Mouse (Mus musculus) midbrain, embryonic 11.5 days (tissue): ENCODE data around the gene Tex44. TPM values are rescaled to one million over a fixed set of nuclear protein-coding genes. Genes with fewer than 3 reads are reported as not detected.

Source experiments
- ATAC-seq: fragments of 200-750 bp; cut with Nextera tagmentation; 2 replicates; pipeline ENCODE4 v1.8.0; 2017; ENCODE audit warnings: moderate TSS enrichment, moderate library complexity; ENCODE audit not compliant: low FRiP score
- DNase-seq: peaks from one replicate; pipeline ENCODE4 v3.0.0; 2015; ENCODE audit warnings: low spot score; ENCODE audit errors: missing footprints
- H3K27ac ChIP-seq: fragments of 300-500 bp; sonication (generic); 2 replicates; pipeline ENCODE4 v1.5.1; 2014; ENCODE audit warnings: low read depth, low read length
- H3K27me3 ChIP-seq: fragments of 300-500 bp; sonication (generic); 2 replicates; pipeline ENCODE4 v1.6.1; 2014; ENCODE audit warnings: mild to moderate bottlenecking, low read length, moderate library complexity, mixed read lengths; ENCODE audit not compliant: control insufficient read depth, insufficient read depth
- H3K36me3 ChIP-seq: fragments of 300-500 bp; sonication (generic); 2 replicates; pipeline ENCODE4 v1.6.1; 2014; ENCODE audit warnings: mild to moderate bottlenecking, low read length, moderate library complexity, mixed read lengths; ENCODE audit not compliant: control insufficient read depth, insufficient read depth
- H3K4me1 ChIP-seq: fragments of 300-500 bp; sonication (generic); 2 replicates; pipeline ENCODE4 v1.6.1; 2014; ENCODE audit warnings: low read length; ENCODE audit not compliant: control insufficient read depth, insufficient read depth
- H3K4me2 ChIP-seq: fragments of 300-500 bp; sonication (generic); 2 replicates; pipeline ENCODE4 v1.6.1; 2014; ENCODE audit warnings: mild to moderate bottlenecking, moderate library complexity
- H3K4me3 ChIP-seq: fragments of 300-500 bp; sonication (generic); 2 replicates; pipeline ENCODE4 v1.5.1; 2014; ENCODE audit warnings: low read depth, low read length
- H3K9ac ChIP-seq: fragments of 300-500 bp; sonication (generic); 2 replicates; pipeline ENCODE4 v1.6.1; 2014; ENCODE audit warnings: low read length
- H3K9me3 ChIP-seq: fragments of 300-500 bp; sonication (generic); 2 replicates; pipeline ENCODE4 v1.6.1; 2016; ENCODE audit warnings: low read length; ENCODE audit not compliant: control insufficient read depth
- WGBS: fragments of 180-500 bp; shearing (Covaris S2); extraction: QIAGEN DNeasy Blood & Tissue Kit; methylation state at CpG from one replicate; pipeline ENCODE4 v1.1.7; 2014; 5-methylcytosine and 5-hydroxymethylcytosine counted together
- polyA plus RNA-seq: library from polyadenylated mRNA; unstranded; fragments of >200 nt; fragmentation: Nextera tagmentation; extraction: Ambion mirVana; gene quantifications from 2 replicates; pipeline ENCODE4 v1.2.1, GENCODE M21; 2014

Gene Tex44
- polyA plus RNA-seq, 1 experiment from 2014 or later: not detected

DNA sequence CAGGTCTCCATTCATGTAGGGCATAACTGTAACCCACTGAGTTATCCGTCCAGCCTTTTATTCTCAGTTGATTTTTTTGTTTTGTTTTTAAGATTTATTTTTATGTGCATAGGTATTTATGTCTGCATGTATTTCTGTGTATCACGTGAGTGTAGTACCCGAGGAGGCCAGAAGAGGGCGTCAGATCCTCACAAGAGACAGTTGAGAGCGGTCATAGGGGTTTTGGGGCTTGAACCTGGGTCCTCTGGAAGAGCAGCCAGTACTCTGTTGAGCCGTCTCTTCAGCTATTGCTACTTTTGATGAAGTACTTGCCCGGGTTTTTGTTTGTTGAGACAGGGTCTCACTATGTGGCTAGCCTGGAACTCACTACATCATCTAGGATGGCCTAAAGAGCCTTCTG lies 30.2 kb upstream of the Tex44 start:
- Histone ChIP-seq H3K4me3 (no peak overlapping the region), H3K27ac (no peak overlapping the region), H3K9ac (no peak overlapping the region), H3K9me3 (no peaks in the 10 kb centered on the region), H3K4me2 (no peak overlapping the region), H3K36me3 (no peaks in the 10 kb centered on the region), H3K4me1 (no peaks in the 10 kb centered on the region), H3K27me3 (no peaks in the 10 kb centered on the region)
- 74% methylated on average over 7 of the region's 7 CpGs for WGBS
- no peak for ATAC-seq
- DNase-seq: no peak

DNA sequence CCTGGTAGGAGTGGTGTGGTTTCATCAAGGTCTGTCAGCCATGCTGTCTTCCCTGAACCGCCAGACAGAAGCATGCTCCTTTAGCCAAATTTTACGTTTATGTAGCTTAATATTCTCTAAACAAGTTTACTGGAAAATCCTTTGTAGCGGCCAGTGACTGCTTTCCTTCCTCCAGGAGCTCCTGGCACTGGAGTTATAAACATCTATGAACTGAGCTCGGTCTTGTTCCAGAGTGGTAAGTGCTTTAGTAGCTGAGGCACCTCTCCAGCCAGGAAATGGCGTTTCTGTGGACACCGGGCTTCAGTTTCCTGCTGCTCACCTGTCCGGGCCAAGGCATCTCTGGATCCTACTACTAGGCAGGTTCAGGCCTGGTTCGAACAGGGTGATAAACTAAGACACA lies 28.5 kb upstream of the Tex44 start:
- 85% methylated on average over 8 of the region's 8 CpGs for whole genome bisulfite sequencing
- H3K27me3 ChIP-seq: no peaks in the 10 kb centered on the region
- 0 out of 2 replicates have a peak overlapping the region, but pooled peaks have one; percentile 6 for H3K27ac ChIP-seq

DNA sequence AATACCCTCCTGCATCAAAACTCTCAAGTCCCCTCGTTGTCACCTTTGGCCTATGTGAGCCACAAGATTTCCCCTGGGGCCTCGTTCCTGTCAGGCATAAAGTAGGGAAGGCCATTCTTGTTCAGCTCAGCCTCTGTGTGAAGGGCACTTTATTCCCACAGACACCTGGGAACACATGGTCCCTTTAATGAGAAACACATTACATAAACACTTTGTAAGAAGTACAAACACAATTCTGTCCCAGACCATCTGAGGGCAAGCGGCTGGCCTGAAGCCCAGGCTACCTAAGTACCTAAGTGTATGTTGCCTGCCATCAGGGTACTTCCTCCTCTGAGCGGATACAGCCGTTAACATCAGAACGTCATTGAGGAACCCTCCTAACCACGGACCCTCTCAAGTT lies 27.9 kb upstream of the Tex44 start:
- Histone ChIP-seq H3K9ac (no peak overlapping the region), H3K9me3 (no peaks in the 10 kb centered on the region), H3K27me3 (no peaks in the 10 kb centered on the region), H3K36me3 (no peaks in the 10 kb centered on the region), H3K4me3 (no peak overlapping the region), H3K4me1 (no peaks in the 10 kb centered on the region), H3K27ac (no peak overlapping the region), H3K4me2 (no peak overlapping the region)
- DNase-seq (no peak), ATAC-seq (no peak)
- WGBS: 66% methylated on average over 7 of the region's 7 CpGs

More for the DNA sequence above, 28.5 kb upstream of the Tex44 start:
- Histone ChIP-seq H3K36me3 (no peaks in the 10 kb centered on the region), H3K4me3 (no peak overlapping the region), H3K4me2 (no peak overlapping the region), H3K9me3 (no peaks in the 10 kb centered on the region), H3K9ac (no peak overlapping the region), H3K4me1 (no peaks in the 10 kb centered on the region)
- no peak for ATAC-seq
- DNase-seq: no peak

DNA sequence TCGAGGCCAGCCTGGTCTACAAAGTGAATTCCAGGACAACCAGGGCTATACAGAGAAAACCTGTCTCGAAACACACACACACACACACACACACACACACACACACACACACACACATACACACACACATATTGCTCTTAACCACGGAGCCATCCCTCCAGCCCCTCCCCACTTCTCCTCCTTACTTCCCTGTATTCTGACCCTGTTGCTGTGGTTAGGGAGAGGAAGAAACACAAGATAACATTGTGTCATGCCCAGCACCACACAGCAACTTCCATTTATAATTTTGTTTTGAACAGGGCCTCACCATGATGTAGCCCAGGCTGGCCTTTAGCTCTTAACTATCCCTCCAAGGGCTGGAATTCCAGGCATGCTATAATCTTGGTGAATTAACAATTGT lies 26.8 kb upstream of the Tex44 start:
- H3K4me1 ChIP-seq: no peaks in the 10 kb centered on the region
- H3K36me3 ChIP-seq: no peaks in the 10 kb centered on the region
- ATAC-seq (no peak), DNase-seq (no peak)
- WGBS: 86% methylated on average over 3 of the region's 3 CpGs
- H3K4me3 ChIP-seq: no peak overlapping the region
- H3K4me2 ChIP-seq: no peak overlapping the region
- H3K27me3 ChIP-seq: no peaks in the 10 kb centered on the region
- H3K27ac ChIP-seq: no peak overlapping the region
- H3K9ac ChIP-seq: no peak overlapping the region
- H3K9me3 ChIP-seq: no peaks in the 10 kb centered on the region

DNA sequence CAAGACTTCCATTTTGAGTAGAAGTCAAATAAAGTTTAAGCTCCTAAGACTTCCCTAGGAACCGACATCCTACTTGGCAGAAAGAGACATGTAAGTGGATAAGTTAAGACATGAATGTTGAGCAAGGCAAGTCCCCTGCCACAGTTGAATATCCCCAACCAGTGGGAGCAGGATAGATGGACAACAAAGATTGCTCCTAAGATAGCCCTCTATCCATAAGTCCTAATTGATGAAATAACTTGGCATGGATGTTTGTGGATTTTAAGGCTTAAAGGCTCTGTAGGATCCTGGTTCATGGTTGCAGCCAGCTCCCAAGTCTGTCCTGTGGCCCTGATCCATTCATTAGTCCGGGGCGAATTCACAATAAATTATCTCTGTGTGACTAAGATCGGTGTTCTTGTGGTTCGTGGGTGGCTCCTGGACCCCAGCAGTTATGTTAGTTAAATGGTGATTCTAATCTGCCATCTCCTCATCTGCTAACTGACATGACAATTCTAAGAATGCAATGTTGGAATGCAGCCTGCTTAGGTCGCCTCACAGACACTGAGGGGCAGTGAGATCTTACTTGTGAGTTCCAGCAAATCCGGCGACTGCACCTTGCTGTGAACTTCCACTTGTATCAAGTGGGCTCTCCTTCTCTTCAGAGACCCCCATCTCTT lies 25.9 kb upstream of the Tex44 start:
- no peak overlapping the region for H3K4me3 ChIP-seq
- no peak overlapping the region for H3K4me2 ChIP-seq
- no peak overlapping the region for H3K9ac ChIP-seq
- H3K4me1 ChIP-seq: no peaks in the 10 kb centered on the region
- 79% methylated on average over 8 of the region's 8 CpGs for WGBS
- H3K9me3 ChIP-seq: no peaks in the 10 kb centered on the region
- H3K27ac ChIP-seq: no peak overlapping the region
- H3K27me3 ChIP-seq: no peaks in the 10 kb centered on the region
- DNase-seq (no peak), ATAC-seq (no peak)
- no peaks in the 10 kb centered on the region for H3K36me3 ChIP-seq

DNA sequence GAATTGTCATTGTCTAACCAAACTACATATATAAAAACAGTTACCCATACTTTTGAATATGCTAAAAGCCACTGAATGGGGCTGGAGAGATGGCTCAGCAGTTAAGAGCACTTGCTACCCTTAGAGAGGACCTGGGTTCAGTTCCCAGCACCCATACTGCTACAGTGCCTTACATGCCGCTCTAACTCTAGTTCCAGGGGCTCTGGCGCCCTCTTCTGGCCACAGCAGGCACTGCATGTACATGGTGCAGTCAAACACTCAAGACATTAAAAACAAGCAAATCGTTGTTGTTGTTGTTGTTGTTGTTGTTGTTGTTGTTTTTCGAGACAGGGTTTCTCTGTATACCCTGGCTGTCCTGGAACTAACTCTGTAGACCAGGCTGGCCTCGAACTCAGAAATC lies 21.3 kb upstream of the Tex44 start:
- no peaks in the 10 kb centered on the region for H3K9me3 ChIP-seq
- no peak overlapping the region for H3K4me2 ChIP-seq
- WGBS: 55% methylated on average over 5 of the region's 5 CpGs
- H3K27me3 ChIP-seq: no peaks in the 10 kb centered on the region
- H3K9ac ChIP-seq: no peak overlapping the region
- no peaks in the 10 kb centered on the region for H3K36me3 ChIP-seq
- no peak overlapping the region for H3K4me3 ChIP-seq
- no peak for DNase-seq
- no peak for ATAC-seq
- H3K4me1 ChIP-seq: no peaks in the 10 kb centered on the region
- H3K27ac ChIP-seq: no peak overlapping the region

DNA sequence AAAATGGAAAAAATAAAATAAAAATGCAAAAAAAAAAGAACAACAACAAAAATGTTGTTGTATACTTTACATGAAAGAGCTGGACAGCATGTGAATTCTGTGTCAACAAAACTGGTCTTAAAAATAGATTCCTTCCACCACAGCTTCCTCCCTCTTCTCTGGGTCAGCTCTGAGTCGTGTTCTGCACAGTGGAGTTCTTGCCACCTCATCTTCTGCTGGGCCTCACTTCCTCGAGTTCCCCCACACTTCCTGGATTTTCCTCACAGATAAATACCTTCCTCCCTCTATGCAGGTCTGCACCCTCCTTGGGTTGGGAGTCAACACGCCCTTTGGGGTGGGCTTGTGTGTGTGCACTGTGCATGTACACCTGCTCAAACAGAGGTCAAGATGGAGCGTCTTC lies 19.8 kb upstream of the Tex44 start:
- 78% methylated on average over 4 of the region's 4 CpGs for WGBS
- Histone ChIP-seq H3K27ac (no peak overlapping the region), H3K4me1 (no peaks in the 10 kb centered on the region)

DNA sequence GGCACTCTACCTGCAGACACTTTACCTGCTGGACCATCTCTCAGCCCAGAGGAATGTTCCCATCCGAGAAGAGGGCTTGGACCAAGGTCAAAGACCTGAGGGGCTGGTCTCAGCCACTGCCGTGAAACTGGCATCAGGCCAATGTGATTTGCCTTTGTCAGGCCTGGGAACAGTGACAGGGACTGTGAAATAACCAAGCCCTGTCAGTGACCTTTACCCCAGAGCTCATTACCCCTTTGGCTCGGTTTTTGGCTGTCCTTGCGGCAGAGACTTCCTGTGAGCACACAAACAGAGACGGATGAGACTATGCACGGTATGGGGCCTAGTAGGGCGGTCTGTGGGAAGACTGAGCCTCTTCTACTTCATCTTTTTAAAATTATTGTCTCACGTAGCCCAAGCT lies 19.2 kb upstream of the Tex44 start:
- WGBS: 74% methylated on average over 8 of the region's 8 CpGs
- Histone ChIP-seq H3K4me1 (no peaks in the 10 kb centered on the region), H3K36me3 (no peaks in the 10 kb centered on the region), H3K27me3 (no peaks in the 10 kb centered on the region), H3K27ac (no peak overlapping the region), H3K4me2 (no peak overlapping the region), H3K4me3 (no peak overlapping the region), H3K9me3 (no peaks in the 10 kb centered on the region), H3K9ac (no peak overlapping the region)
- no peak for DNase-seq
- ATAC-seq: no peak

More for the DNA sequence above, 19.8 kb upstream of the Tex44 start:
- Histone ChIP-seq H3K4me3 (no peak overlapping the region), H3K9ac (no peak overlapping the region), H3K27me3 (no peaks in the 10 kb centered on the region), H3K4me2 (no peak overlapping the region), H3K36me3 (no peaks in the 10 kb centered on the region), H3K9me3 (no peaks in the 10 kb centered on the region)
- DNase-seq (no peak), ATAC-seq (no peak)

DNA sequence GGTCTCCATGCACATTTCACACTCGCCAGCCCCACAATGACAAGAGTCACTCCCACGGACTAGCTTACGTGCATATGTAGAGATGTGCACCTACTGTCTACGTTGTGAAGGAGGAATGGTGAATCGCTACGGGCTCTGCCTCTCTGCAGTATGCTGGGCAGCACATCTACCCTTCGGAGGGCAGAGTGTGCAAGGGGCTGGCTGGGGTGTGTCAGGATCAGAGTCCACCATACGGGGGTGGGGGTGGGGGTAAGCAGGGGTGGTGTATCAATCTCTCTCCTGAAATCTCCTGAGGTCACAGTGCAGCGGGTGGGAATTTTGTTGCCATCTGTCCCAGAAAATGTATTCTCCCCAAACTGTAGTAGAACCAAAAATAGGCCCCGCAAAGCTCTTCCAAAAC lies 17.6 kb upstream of the Tex44 start:
- WGBS: 84% methylated on average over 10 of the region's 10 CpGs
- no peaks in the 10 kb centered on the region for H3K27me3 ChIP-seq
- ATAC-seq: no peak
- no peaks in the 10 kb centered on the region for H3K36me3 ChIP-seq
- no peak overlapping the region for H3K4me2 ChIP-seq
- no peak overlapping the region for H3K9ac ChIP-seq
- no peak overlapping the region for H3K27ac ChIP-seq
- H3K4me1 ChIP-seq: no peaks in the 10 kb centered on the region
- DNase-seq: no peak
- H3K9me3 ChIP-seq: no peaks in the 10 kb centered on the region
- H3K4me3 ChIP-seq: no peak overlapping the region
